Mouse (Mus musculus) C2C12 (cell line): ENCODE measurements around the gene Pbx1.

Experiments used
- CEBPB ChIP-seq: IDR thresholded peaks from one replicate; pipeline ENCODE4 v1.6.1; 2011; ENCODE audit warnings: low read depth, mild to moderate bottlenecking, control low read depth, moderate library complexity
- CTCF ChIP-seq: IDR thresholded peaks from one replicate; pipeline ENCODE4 v1.5.1; 2011; ENCODE audit not compliant: control insufficient read depth, insufficient read depth, insufficient read length
- MAX ChIP-seq: IDR thresholded peaks from one replicate; pipeline ENCODE4 v1.6.1; 2011; ENCODE audit warnings: mild to moderate bottlenecking, control low read depth
- USF1 ChIP-seq: IDR thresholded peaks from one replicate; pipeline ENCODE4 v1.6.1; 2011; ENCODE audit warnings: low read depth, mild to moderate bottlenecking, control low read depth, moderate library complexity

GRCm38 (mm10) chr1:168178611-168179010 is 253.5 kb downstream of the Pbx1 start:
- TF ChIP-seq CTCF (no peak), MAX (no peak), CEBPB (no peak), USF1 (no peak)
